Mouse (Mus musculus) liver, postnatal 0 days (tissue): ENCODE data around the gene Jade1. TPM values are rescaled to one million over a fixed set of nuclear protein-coding genes. Genes with fewer than 3 reads are reported as not detected.

Experiments
- ATAC-seq: fragments of 200-750 bp; cut with Nextera tagmentation; 2 replicates; pipeline ENCODE4 v1.8.0; 2017; ENCODE audit warnings: mild to moderate bottlenecking, moderate library complexity
- DNase-seq: peaks from one replicate; pipeline ENCODE4 v3.0.0-alpha.2; 2016
- H3K27ac ChIP-seq: fragments of 300-500 bp; sonication (generic); 2 replicates; pipeline ENCODE4 v1.5.1; 2014; ENCODE audit warnings: antibody characterized with exemption, moderate library complexity, mild to moderate bottlenecking, low read depth
- H3K27me3 ChIP-seq: fragments of 300-500 bp; sonication (generic); 2 replicates; pipeline ENCODE4 v1.6.1; 2014; ENCODE audit warnings: low read length, control low read depth, mixed read lengths; ENCODE audit not compliant: insufficient read depth
- H3K36me3 ChIP-seq: fragments of 300-500 bp; sonication (generic); replicated peaks from 2 replicates; pipeline ENCODE4 v1.6.1; 2014; ENCODE audit warnings: mild to moderate bottlenecking, control low read depth, low read length, moderate library complexity, mixed read lengths; ENCODE audit not compliant: insufficient read depth
- H3K4me1 ChIP-seq: fragments of 300-500 bp; sonication (generic); 2 replicates; pipeline ENCODE4 v1.6.1; 2014; ENCODE audit warnings: antibody characterized with exemption, mild to moderate bottlenecking, control low read depth; ENCODE audit not compliant: insufficient read depth
- H3K4me2 ChIP-seq: fragments of 300-500 bp; sonication (generic); 2 replicates; pipeline ENCODE4 v1.6.1; 2014; ENCODE audit warnings: low read depth, mild to moderate bottlenecking, low read length, moderate library complexity, mixed read lengths
- H3K4me3 ChIP-seq: fragments of 300-500 bp; sonication (generic); 2 replicates; pipeline ENCODE4 v1.5.1; 2014; ENCODE audit warnings: low read depth, low read length
- H3K9ac ChIP-seq: fragments of 300-500 bp; sonication (generic); replicated peaks from 2 replicates; pipeline ENCODE4 v1.6.1; 2014; ENCODE audit warnings: mild to moderate bottlenecking, moderate library complexity
- H3K9me3 ChIP-seq: fragments of 300-500 bp; sonication (generic); 2 replicates; pipeline ENCODE4 v1.6.1; 2016; ENCODE audit warnings: mild to moderate bottlenecking, control low read depth, low read length, mixed read lengths
- CTCF ChIP-seq: sonication (generic); IDR thresholded peaks from 2 replicates; pipeline ENCODE4 v1.5.1; 2016; ENCODE audit warnings: antibody characterized with exemption, low read depth
- EP300 ChIP-seq: IDR thresholded peaks from 2 replicates; pipeline ENCODE4 v1.6.1; 2016; ENCODE audit warnings: antibody characterized with exemption, low read depth, mild to moderate bottlenecking
- WGBS: fragments of 180-500 bp; shearing (Covaris S2); extraction: QIAGEN DNeasy Blood & Tissue Kit; methylation state at CpG from one replicate; pipeline ENCODE4 v1.1.7; 2014; ENCODE audit not compliant: insufficient replicate concordance; 5-methylcytosine and 5-hydroxymethylcytosine counted together
- polyA plus RNA-seq: library from polyadenylated mRNA; unstranded; fragments of >200 nt; fragmentation: Nextera tagmentation; extraction: Ambion mirVana; gene quantifications from 2 replicates; pipeline ENCODE4 v1.2.1, GENCODE M21; 2015

Gene Jade1
- polyA plus RNA-seq, result 6.8 and 7.2 TPM in 2 replicates

- Histone ChIP-seq H3K27me3 (no peaks in the 10 kb centered on the region), H3K4me1 (0 out of 2 replicates have a peak, but pooled peaks cover 6% of the 10 kb centered on the region), H3K4me2 (no peak within 1 kb of the TSS), H3K9ac (no peak within 1 kb of the TSS), H3K4me3 (no peak within 1 kb of the TSS), H3K9me3 (no peaks in the 10 kb centered on the region), H3K36me3 (no peaks in the 10 kb centered on the region), H3K27ac (no peak within 1 kb of the TSS)
- TF ChIP-seq CTCF (no peak), EP300 (no peak)
- DNase-seq (no peak), ATAC-seq (no peak)
- 89% methylated on average over 36 of the region's 36 CpGs for WGBS
Measured at GRCm38 (mm10) chr3:41555491-41556381, at the start of gene Jade1. Jade1 (plus strand) TSS chr3:41555731.

- H3K9ac ChIP-seq, result no peak overlapping the region
- no peak overlapping the region for H3K27ac ChIP-seq
- TF ChIP-seq CTCF, result no peak
- peak; percentile 25; the same call in 1 of the 2 replicates for TF ChIP-seq EP300
- peak; percentile 99 for ATAC-seq
- peaks cover 5% of the 10 kb centered on the region for H3K4me1 ChIP-seq
- H3K27me3 ChIP-seq, result no peaks in the 10 kb centered on the region
- H3K9me3 ChIP-seq, result no peaks in the 10 kb centered on the region
- H3K4me2 ChIP-seq, result no peak overlapping the region
- no peak overlapping the region for H3K4me3 ChIP-seq
- H3K36me3 ChIP-seq, result no peaks in the 10 kb centered on the region
- 67% methylated on average over 2 of the region's 2 CpGs for WGBS
- peak; percentile 32 for DNase-seq
Measured at GRCm38 (mm10) chr3:41509441-41509840, 46.1 kb upstream of the Jade1 start.

DNA sequence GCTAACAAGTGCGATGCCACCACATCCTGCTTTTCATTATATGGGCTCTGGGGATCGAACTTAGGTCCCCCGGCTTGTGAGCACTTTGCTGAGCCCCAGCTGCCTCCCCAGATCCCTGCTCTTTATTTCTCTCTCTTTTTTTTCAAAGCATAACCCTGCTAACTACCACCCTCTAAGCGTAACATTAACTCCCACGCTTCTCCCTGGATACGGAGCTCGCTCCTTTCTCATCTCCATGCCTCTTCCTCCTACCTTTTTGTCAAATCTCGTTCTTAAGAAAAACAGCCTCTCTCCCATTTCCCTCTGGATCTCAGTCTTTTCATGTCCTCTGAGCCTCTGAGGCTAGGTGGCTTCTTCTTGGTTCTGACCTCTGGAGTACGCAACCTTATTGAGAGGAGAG, 45.3 kb upstream of the Jade1 start:
- no peak overlapping the region for H3K27ac ChIP-seq
- no peaks in the 10 kb centered on the region for H3K27me3 ChIP-seq
- no peak overlapping the region for H3K9ac ChIP-seq
- H3K4me1 ChIP-seq, result peaks cover 9% of the 10 kb centered on the region
- DNase-seq (no peak), ATAC-seq (no peak)
- H3K4me2 ChIP-seq, result no peak overlapping the region
- WGBS, result 80% methylated on average over 9 of the region's 9 CpGs
- no peaks in the 10 kb centered on the region for H3K36me3 ChIP-seq
- no peaks in the 10 kb centered on the region for H3K9me3 ChIP-seq
- TF ChIP-seq CTCF, result no peak
- TF ChIP-seq EP300, result no peak
- H3K4me3 ChIP-seq, result no peak overlapping the region

GRCm38 (mm10) chr3:41510750-41511149, 44.8 kb upstream of the Jade1 start:
- no peak overlapping the region for H3K9ac ChIP-seq
- H3K4me2 ChIP-seq, result no peak overlapping the region
- H3K36me3 ChIP-seq, result no peaks in the 10 kb centered on the region
- H3K27ac ChIP-seq, result no peak overlapping the region
- ATAC-seq (no peak), DNase-seq (no peak)
- H3K4me1 ChIP-seq, result peaks cover 10% of the 10 kb centered on the region
- H3K4me3 ChIP-seq, result no peak overlapping the region
- no peaks in the 10 kb centered on the region for H3K9me3 ChIP-seq
- no peaks in the 10 kb centered on the region for H3K27me3 ChIP-seq
- TF ChIP-seq CTCF (no peak), EP300 (no peak)
- WGBS, result 47% methylated on average over 7 of the region's 7 CpGs

DNA sequence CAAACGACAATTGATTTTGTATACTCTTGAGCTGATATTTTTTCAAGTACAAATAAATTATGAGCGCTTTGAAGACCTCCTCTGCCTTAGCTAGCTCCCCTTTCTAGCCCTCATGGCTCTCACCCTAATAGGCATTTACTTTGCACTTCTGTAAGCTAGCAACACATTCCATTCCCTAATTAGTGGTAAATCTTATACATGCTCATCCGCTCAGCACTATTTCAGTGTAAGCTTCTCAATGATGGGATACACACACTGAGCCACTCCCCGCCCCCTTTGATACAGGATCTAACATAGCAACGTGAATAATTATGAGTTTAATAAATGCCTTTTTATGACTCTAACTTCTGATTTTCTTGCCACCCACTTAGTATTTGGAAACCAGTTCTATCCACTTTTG, 41.5 kb upstream of the Jade1 start:
- no peak overlapping the region for H3K9ac ChIP-seq
- no peak overlapping the region for H3K4me2 ChIP-seq
- H3K36me3 ChIP-seq, result no peaks in the 10 kb centered on the region
- 72% methylated on average over 5 of the region's 5 CpGs for WGBS
- ATAC-seq (no peak), DNase-seq (no peak)
- no peak overlapping the region for H3K27ac ChIP-seq
- no peaks in the 10 kb centered on the region for H3K9me3 ChIP-seq
- TF ChIP-seq CTCF (no peak), EP300 (no peak)
- H3K4me3 ChIP-seq, result no peak overlapping the region
- H3K27me3 ChIP-seq, result no peaks in the 10 kb centered on the region
- H3K4me1 ChIP-seq, result peaks cover 10% of the 10 kb centered on the region

DNA sequence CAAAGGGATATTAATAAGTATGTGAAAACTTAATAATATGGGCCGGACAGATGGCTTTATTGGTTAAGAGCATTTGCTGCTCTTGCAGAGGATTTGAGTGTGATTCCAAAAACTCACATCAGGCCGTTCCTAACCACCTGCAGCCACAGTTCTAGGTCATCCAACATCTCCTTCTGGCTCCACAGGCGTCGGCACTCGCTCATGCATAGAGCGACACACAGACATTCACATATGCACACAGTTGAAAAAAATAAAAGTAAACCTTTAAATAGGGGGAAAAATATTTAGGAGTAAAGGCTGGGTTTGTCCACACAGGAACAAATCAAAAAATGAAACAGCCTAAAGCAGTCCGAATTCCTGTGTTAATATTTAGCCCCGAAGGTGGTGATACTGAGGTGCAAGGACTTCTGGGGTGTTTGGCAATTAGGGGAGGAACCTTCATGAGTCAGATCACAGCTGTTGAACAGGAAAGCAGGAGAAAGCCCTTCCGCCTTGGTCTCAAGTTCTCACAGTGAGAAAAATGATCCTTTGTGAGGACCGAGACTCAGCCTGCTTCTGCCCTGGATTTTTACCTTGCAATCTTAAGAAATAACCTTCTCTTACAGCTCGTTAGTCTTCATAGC, 40.7 kb upstream of the Jade1 start:
- Histone ChIP-seq H3K36me3 (no peaks in the 10 kb centered on the region), H3K4me1 (0 out of 2 replicates have a peak, but pooled peaks cover 6% of the 10 kb centered on the region), H3K9ac (no peak overlapping the region), H3K4me3 (no peak overlapping the region), H3K27me3 (no peaks in the 10 kb centered on the region), H3K4me2 (no peak overlapping the region), H3K27ac (no peak overlapping the region), H3K9me3 (no peaks in the 10 kb centered on the region)
- WGBS, result 74% methylated on average over 11 of the region's 11 CpGs
- no peak for ATAC-seq
- no peak for TF ChIP-seq EP300
- no peak for TF ChIP-seq CTCF
- DNase-seq, result no peak
